Mouse (Mus musculus): ENCODE data around the gene Exoc8.
A peak's percentile ranks its signal among the peaks of the same experiment; 100 is the strongest.

Gene Exoc8

GRCm38 (mm10) chr8:124905482-124905881 is 8.0 kb upstream of the Exoc8 start:
- no peak for DNase-seq

- DNase-seq = no peak
Measured at GRCm38 (mm10) chr8:124903198-124903597, 5.7 kb upstream of the Exoc8 start.

- no peak for DNase-seq
Measured at GRCm38 (mm10) chr8:124898251-124898905, 873 bp upstream of the Exoc8 start.

- peak; percentile 81 for DNase-seq
Measured at GRCm38 (mm10) chr8:124896632-124897385, 696 bp downstream of the Exoc8 start.

- DNase-seq = no peak
Measured at GRCm38 (mm10) chr8:124896010-124896631, 1.4 kb downstream of the Exoc8 start.

- peak; percentile 13 for DNase-seq
Measured at GRCm38 (mm10) chr8:124892596-124892995, 4.9 kb downstream of the Exoc8 start.

GRCm38 (mm10) chr8:124888385-124888784 is 9.1 kb downstream of the Exoc8 start:
- DNase-seq = no peak

- DNase-seq = no peak
Measured at GRCm38 (mm10) chr8:124878946-124879526, 18.5 kb downstream of the Exoc8 start.

GRCm38 (mm10) chr8:124878141-124878540 is 19.4 kb downstream of the Exoc8 start:
- no peak for DNase-seq

- no peak for DNase-seq
Measured at GRCm38 (mm10) chr8:124872690-124873089, 24.8 kb downstream of the Exoc8 start.

GRCm38 (mm10) chr8:124872081-124872480 is 25.4 kb downstream of the Exoc8 start:
- DNase-seq = no peak

- no peak for DNase-seq
Measured at GRCm38 (mm10) chr8:124871474-124871873, 26.0 kb downstream of the Exoc8 start.

- no peak for DNase-seq
Measured at GRCm38 (mm10) chr8:124869708-124870107, 27.8 kb downstream of the Exoc8 start.

GRCm38 (mm10) chr8:124867126-124867525 is 30.4 kb downstream of the Exoc8 start:
- DNase-seq = no peak

GRCm38 (mm10) chr8:124866669-124867068 is 30.8 kb downstream of the Exoc8 start:
- DNase-seq = no peak

GRCm38 (mm10) chr8:124863729-124864128 is 33.8 kb downstream of the Exoc8 start:
- DNase-seq = peak; percentile 23

GRCm38 (mm10) chr8:124863163-124863677 is 34.3 kb downstream of the Exoc8 start:
- DNase-seq = no peak

- peak; percentile 96 for DNase-seq
Measured at GRCm38 (mm10) chr8:124862321-124863162, 35.0 kb downstream of the Exoc8 start, which contains the start of the genes Gnpat and 2810004N23Rik. Gnpat (plus strand) TSS chr8:124863033. 2810004N23Rik (minus strand) TSS chr8:124863120.

- DNase-seq = no peak
Measured at GRCm38 (mm10) chr8:124860188-124860587, 37.3 kb downstream of the Exoc8 start.

- no peak for DNase-seq
Measured at GRCm38 (mm10) chr8:124859466-124859865, 38.0 kb downstream of the Exoc8 start.

GRCm38 (mm10) chr8:124853511-124853910 is 44.0 kb downstream of the Exoc8 start:
- no peak for DNase-seq

- no peak for DNase-seq
Measured at GRCm38 (mm10) chr8:124845573-124845972, 51.9 kb downstream of the Exoc8 start.
